Mouse (Mus musculus) myocyte (in vitro differentiated cells): ENCODE data around the gene Lrrc27.

Experiments
- E2F4 ChIP-seq: IDR thresholded peaks from one replicate; pipeline ENCODE4 v1.6.1; 2011; ENCODE audit warnings: mild to moderate bottlenecking, control low read depth, moderate library complexity; ENCODE audit not compliant: insufficient read depth
- POLR2A ChIP-seq: IDR thresholded peaks from one replicate; pipeline ENCODE4 v1.6.1; 2011; ENCODE audit warnings: low read depth, mild to moderate bottlenecking, control low read depth, moderate library complexity; ENCODE audit not compliant: insufficient read length
- SRF ChIP-seq: IDR thresholded peaks from one replicate; pipeline ENCODE4 v1.6.1; 2011; ENCODE audit warnings: low read depth; ENCODE audit not compliant: control insufficient read depth, insufficient read length
- USF1 ChIP-seq: IDR thresholded peaks from one replicate; pipeline ENCODE4 v1.6.1; 2011; ENCODE audit warnings: low read depth, mild to moderate bottlenecking, control low read depth, moderate library complexity

DNA sequence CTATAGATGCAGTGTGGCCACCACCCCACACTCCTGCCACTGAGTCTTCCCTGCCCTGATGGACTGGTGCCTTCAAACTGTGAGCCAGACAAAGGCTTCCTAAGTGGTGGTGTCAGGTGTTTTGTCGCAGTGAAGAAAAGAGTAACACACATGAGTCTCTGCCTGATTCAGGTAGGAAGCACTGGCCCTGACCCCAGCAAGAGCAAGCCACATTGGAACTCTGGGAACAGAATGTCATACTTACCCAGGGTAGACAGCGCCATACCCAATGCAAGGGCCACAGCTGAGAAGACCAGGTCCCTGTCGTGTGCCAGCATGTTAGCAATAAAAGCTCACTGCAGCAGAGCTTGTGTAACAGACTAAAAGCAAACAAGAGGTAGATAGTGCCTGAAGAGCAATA is 32.7 kb upstream of the Lrrc27 start:
- TF ChIP-seq USF1 (no peak), POLR2A (no peak), SRF (no peak), E2F4 (no peak)
